Comparison of ENCODE assay signal across 1 mouse cellular context in the genomic region with DNA sequence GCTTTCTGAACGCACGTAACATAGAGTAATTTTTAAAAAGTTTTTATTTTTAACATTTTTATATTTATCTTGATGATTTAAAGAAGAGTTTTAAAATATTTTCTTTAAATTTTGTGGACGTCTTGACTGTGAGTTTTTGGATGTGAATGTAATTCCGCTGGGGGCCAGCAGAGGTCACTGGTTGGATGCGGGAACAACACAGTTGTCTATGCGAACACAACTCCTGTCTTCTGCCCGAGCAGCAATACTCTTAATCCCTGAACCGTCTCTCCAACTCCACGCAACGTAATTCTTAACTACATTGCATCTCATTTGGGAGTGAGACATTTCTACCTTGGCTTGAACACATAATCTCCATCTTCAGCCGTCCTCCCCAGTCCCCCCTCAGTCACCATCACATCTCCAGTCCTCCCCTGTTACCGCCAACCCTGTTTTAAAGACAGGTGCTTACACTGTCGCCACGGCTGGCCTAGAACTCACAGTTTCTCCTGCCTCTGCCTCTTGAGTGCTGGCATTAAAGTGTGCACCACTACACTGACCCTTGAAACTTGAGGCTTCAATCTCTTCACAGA.
TF ChIP-seq lines count a peak whose summit lies in the region.

No protein-coding gene starts in this region.

TF ChIP-seq in CH12.LX, 34 proteins besides CTCF, POLR2A, EP300 and RAD21:
- TF ChIP-seq NELFE (IDR thresholded peaks at IDR 0.05; ENCODE audit: low read depth, low read length) (no peak), UBTF (IDR thresholded peaks at IDR 0.05; ENCODE audit: low read depth, low read length) (no peak), SMC3 (IDR thresholded peaks at IDR 0.05; ENCODE audit: low read depth, low read length) (peak; percentile 97), IRF4 (IDR thresholded peaks at IDR 0.05; ENCODE audit: low read depth, low read length) (0 out of 2 replicates have a peak, but pooled peaks have one; percentile 31), ZC3H11A (IDR thresholded peaks at IDR 0.05; ENCODE audit: low read depth, low read length) (peak; percentile 74), SIN3A (IDR thresholded peaks at IDR 0.05; ENCODE audit: low read length) (no peak)
